Mouse (Mus musculus): ENCODE measurements around the gene Dync1i1. TPM values are rescaled to one million over a fixed set of nuclear protein-coding genes. Genes with fewer than 3 reads are reported as not detected.

The Dync1i1 gene
- total RNA-seq (2023) = not detected

GRCm38 (mm10) chr6:5725611-5726236 is at the start of gene Dync1i1:
Gene Dync1i1, plus strand, starts transcription at chr6:5725639.

Other genes starting within 250 kb of the Dync1i1 start
- not detected for gene Pdk4, start 229.3 kb upstream of the Dync1i1 start, total RNA-seq (2023)

All from T-cell, adult 66 days (primary cell).